Mouse (Mus musculus) cerebellum, adult 2 months (tissue): ENCODE measurements around the gene Rhbdf1.

Experiments
- CTCF ChIP-seq: fragments of 200-500 bp; IDR thresholded peaks from 2 replicates; pipeline ENCODE4 v1.5.1; 2011; ENCODE audit warnings: low read depth, mild to moderate bottlenecking, control low read depth, low read length, moderate library complexity, borderline replicate concordance; ENCODE audit not compliant: insufficient read depth
- POLR2A ChIP-seq: fragments of 200-500 bp; IDR thresholded peaks from 2 replicates; pipeline ENCODE4 v1.6.1; 2011; ENCODE audit warnings: low read length, control low read depth, borderline replicate concordance; ENCODE audit not compliant: insufficient read depth

DNA sequence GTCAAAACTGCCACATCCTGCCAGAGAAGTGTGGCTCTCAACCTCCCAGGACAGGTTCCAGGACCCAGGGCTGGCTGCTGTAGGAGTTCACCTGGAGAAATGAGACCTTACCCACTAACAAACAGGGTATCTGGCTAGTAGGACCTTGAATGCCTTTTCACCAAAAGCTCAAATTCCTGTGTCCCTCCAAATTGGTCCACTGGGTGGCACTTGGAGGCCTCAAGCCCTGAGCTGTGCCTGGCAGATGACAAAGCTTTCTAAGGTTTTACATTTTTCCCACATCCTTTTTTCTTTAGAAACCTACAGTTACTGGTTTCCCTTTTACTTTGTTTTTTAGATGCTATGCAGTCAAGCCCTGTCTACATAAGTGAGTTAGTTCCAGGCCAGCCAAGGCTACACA is 25.0 kb upstream of the Rhbdf1 start:
- TF ChIP-seq POLR2A (no peak), CTCF (0 out of 2 replicates have a peak, but pooled peaks have one; percentile 14)
